Mouse (Mus musculus) mouse trophoblast stem cell (cell line): ENCODE data around the gene Cnst.

ENCODE experiments used
- in situ Hi-C, 2 experiments: fragments of 300-500 bp; cut with MseI, MboI; formaldehyde crosslinking; loops; 2 replicates in 1 of 2; 3 replicates in 1 of 2; pipeline ENCODE4 v1.15.1; 2025

The Cnst gene

DNA sequence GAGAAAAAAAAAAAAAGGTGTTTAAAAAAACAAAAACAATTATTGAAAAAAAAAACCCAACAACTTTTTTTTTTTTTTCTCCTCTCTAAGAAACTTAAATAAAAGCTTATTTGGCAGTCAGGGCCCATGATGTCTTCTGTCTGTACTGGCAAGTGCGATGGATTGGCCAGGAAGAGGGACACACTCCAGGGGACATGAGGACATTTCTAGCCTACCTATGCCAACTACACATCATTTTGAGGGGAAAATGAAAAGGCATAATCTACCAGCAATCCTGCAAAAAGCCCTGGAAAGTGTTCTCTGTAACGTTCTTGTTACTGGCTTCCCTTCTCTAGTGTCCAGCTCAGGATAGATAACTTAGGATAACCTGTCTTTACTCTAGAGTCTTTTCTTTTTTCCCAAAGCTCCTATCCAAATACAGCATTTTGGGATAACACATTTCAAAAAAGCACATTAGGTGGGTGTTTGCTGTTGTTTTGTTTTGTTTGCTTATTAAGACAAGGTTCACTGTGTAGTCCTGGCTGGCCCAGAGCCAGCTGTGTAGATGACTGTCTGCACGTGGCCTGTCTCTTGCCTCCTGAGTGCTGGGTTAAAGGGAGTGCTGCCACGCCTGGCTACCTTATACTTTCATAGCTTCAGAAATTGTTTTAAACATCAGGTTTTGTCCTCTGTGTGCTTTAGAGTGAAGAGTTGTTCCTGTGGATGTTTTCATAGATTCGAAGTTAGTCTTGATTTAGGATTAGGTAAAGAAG is 7.2 kb downstream of the Cnst start:
- in situ Hi-C loops: no loop called here

DNA sequence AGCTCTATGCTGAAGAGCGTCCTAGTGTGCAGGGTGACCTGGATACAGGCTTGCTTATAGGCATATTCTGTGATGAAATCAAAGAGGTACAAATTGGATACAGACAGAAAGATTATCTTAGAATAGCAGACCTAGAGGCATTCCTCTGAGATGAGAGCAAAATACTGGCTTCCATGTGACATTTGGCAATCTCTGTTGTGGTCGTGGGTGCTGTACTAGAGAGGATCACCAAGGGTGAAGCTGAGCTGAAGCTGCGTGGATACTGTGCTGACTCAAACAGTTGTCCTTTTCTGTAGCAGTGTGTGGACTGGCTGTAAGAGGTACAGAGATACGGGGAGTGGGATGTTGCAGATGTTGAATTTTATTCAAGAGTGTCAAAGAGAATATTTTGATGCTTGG is 7.8 kb downstream of the Cnst start:
- in situ Hi-C loops: no loop called here

DNA sequence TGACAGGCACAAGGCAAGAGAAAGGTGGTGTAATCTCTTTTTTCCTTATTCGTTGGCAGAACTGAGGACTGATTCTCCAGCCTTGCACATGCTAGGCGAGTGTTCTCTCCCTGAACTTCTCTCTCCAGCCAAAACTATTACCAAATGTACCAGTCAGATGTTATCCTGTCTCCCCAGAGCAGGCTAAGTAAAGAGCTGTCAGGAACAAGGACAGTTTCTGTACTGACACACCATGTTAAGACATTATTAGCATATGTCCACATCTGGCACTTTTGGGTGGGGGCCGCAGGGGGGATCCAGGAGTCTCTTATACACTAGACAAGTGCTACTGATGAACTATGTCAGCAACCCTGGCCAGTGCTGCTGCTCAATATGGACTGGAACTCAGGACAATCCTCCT is 10.8 kb downstream of the Cnst start:
- in situ Hi-C loops: no loop called here

DNA sequence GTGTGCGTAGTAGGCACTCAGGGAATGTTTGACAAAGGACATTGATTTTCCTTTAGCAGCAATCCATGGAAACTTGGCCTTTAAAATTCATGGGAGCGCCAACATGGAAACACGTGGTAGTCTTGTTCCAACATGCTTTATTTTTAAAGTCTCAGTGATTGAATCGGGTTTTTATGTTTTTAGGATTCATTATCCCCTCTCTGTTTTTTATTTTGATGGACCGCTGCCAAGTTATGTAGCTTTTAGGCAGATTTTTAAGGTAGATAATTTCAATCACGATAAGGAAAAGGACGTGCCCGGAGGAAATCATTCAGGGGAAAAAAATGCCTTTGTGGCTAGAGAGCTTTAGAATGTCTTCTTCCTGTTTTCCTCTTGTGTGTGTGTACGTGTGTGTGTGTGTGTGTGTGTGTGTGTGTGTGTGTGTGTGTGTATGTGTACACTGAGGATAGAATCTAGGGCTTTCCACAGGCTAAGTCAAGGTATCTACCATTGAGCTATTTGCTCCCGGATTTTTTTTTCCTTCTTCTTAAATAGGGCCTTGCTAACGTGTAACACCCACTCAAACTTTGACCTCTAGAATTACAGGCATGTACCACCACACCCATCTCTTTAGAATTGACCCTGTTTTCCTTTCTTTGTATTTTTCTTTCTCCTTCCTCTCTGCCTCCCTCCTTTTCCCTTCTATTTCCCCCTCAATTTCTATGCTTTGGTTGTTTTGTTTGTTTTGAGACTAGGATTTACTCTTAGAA is 13.4 kb downstream of the Cnst start:
- in situ Hi-C loops: no loop called here

DNA sequence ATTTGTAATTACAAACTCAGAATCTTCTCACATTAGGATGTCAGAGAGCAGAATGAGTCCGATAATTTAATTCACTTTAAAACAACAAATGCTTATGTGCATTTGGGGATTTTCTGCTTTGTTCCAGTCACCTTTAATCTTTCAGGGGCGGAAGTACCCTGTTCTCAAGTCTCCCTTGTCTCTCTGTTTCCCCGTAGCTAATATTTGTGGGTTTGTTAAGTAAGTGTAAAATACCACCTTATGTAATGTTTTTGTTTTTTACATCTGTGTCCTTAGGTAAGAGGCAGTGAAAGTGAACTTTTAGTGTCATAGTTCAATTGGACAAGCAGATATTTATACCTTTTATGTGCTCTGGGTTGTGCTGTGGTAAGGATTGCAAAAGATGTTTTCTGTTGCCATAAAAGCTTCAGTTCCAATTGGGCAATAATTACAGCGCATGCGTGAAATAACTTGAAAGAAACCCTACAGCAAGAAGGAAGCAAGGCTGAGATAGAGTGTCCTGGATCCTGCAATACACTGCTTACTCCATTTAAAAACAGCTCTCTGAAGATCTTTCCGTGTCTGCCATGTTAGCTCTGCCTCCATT is 14.8 kb downstream of the Cnst start:
- in situ Hi-C loops: no loop called here

DNA sequence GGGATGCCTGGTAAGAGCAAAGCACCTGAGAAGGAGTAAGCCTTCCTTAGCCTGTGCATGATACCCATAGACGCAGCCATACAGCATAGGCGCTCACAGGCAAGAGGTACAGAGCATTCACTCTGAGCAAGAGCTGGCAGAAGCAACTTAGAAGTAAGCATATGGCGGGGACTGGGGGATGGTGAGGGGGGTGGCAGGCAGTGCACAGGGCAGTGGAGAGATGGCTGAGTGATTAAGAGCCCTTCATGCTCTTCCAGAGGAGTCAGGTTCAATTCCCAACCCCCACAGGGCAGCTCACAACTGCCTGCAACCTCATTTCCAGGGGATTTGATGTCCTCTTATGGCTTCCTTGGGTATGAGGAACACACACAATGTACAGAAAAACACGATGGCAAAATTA is 17.0 kb downstream of the Cnst start:
- in situ Hi-C loops: no loop called here

DNA sequence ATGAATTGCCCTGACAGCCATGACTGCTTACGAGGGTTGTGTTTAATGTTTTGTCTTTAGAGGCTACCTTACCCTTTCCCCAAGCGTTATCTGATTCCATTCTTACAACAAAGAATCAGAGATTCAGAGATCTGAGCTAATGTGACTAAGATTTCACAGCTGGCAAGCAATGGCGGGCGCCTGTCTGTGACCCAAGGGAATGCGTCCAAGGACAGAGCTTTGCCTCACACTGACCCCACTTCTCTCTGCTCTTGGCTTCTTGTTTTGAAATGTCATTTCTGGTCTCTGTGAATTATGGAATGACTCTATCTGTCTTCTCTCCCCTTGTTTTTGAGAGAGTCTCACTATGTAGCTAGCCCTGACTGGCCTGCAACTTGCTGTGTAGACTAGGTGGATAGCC is 17.8 kb downstream of the Cnst start:
- in situ Hi-C loops: no loop called here

DNA sequence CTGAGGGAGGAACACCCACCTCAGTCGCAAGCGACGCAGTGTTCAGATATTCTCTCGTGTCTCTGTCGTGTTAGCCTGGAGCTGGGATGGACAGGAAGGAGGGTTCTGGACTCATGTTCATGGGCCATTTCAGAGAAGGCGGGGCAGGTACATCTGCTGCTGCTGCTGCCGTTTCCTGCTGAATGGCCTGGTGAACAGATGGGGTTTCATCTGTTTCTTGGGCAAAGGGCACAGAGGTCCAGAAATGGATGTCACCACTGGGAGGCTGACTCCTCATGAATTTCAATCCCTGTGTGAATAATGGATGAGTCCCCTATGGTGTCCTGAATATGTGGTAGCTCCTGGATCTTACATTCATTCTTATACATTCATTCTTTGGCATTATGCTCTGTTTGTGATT is 21.4 kb downstream of the Cnst start:
- in situ Hi-C loops: no loop called here

DNA sequence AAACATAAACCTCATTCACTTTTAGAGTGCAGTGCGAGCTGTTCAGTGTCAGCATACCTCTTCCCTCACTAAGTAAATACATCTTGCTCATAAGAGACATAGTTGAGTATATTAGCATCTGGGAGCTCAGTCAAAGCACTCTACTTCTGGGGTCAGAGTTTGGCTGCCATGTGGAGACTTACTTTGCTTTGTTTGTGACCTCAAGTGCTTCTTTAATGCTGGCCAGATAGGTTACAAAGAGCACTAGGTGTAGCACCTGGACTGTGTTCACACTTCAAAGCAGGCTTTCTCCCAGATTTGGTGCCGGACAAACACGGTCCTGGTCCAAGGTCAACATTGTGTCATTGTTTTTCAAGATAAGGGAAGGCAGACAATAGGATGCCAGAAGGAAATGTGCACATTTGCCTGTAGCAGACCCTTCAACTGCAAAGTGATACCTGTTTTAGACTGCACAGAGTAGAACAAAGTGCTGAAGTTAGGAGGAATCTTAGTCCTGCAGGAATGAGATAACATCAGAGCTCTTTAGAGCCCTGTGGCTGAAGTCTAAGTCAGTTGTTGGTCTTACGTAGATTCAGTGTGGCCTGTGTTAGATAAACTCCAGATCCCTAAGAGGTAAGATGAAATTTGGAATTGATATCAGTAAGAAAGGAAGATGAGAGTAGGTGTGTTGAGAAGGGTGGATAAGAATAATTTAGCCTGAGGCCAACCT is 22.7 kb downstream of the Cnst start:
- in situ Hi-C loops: no loop called here

DNA sequence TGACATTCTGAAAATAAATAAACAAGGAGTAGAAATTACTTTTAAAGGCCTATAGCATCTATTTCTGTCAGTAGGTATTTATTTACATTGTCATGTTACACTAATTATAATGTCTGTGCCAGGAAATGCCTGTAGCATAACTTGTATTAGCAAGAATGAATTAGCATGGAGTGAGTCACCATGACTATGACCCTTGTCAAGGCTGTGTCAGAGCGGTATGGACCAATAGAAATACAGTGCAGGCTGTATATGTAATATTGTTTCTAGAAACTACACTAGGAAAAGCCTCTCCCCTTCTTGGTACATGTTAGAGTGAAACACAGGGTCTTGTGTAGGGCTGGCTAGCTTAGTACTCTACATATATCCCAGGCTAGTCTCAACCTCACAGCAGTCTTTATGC is 24.3 kb downstream of the Cnst start:
- in situ Hi-C loops: no loop called here

DNA sequence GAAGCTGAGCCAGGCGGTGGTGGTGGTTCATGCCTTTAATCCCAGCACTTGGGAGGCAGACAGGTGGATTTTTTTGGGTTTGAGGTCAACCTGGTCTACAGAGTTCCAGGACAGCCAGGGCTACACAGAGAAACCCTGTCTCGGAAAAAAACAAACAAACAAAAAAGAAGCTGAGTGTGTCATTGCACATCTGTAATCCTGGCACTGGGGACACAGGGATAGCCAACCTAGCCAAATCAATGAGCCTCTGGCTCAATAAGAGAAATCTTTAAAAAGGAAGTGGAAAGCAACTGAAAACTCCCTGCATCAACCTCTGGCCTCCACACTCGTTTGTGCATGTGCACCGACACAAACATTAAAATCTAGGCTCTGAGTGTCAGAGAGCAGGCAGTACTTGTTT is 25.5 kb downstream of the Cnst start:
- in situ Hi-C loops: no loop called here

DNA sequence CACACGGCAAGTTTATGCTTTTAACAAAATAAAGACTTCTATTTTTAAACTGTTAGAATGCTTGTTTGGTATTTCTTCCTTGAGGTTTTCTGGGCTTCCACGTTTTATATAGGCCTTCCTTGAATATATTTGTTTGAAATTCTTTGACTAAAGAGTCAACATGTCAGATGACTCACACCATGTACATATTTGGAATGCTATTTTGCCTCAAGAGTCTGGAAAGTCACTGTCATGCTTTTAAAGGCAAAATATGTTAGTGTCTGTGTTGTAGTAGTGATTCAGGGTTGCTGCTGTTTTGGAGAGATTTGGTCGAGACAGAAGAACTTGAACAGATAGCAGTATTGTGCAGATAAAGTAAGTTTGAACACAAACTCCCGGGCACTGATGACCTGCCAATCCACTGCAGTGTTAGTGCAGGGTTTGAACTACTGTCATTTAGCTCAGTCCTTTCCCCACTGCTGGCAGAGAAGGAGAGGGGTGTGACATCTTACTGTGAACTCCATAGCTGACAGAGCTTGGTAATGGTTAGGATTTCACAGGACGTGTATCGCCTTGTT is 27.6 kb downstream of the Cnst start:
- in situ Hi-C loops: no loop called here

DNA sequence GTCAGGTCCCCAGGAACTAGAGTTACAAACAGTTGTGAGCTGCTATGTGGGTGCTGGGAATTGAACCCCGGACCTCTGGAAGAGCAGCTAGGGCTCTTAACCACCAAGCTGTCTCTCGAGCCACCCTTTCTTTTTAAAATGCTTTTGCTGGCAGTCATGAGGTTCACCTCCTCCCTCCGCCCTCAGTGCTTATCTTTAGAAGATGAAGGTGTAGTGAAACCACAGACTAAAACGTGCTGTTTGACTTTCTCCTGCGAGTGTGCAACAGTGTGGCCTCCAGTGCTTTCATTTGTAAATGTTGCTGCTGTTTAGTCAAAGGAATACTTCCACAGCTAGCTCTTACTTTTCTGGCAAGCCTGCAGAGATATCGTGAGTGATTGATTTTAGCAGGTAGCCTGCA is 32.5 kb downstream of the Cnst start:
- in situ Hi-C loops: no loop called here

DNA sequence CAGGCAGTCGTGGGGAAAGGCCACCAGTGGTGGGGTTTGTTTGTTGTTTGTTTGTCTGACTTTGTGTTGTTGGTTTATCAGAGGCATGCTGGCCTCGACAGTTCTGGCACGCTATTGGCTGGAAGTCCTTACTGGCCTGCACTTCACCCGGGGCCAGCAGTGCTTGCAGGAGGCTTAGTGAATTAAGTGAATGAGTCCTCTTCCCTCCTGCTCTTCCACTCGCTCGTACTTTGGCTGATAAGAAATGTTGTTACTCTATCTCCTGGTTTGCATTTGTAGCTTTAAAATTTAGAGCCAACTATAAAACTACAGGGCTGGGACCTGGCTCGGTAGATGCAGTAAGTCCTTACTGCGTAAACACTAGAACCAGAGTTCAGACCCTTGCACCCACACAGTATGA is 34.0 kb downstream of the Cnst start:
- in situ Hi-C loops: no loop called here

DNA sequence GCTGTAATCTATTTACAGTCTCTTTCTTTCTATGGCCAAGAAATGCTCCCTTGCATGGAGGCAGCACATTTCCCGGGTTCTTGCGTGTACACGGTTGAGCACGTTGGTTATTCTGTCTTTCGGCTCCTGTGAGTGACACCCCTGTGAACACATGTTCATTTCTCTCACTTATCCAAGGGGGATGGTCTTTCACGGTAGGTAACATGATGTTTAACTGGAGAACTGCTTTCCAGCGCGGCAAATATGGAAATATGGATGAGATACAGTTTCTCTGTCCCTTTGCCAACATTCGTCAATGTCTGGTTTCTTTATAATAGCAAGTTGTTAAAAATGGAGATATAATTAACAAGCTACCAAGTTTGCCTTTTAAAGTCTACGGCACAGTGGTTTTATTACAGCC is 35.3 kb downstream of the Cnst start:
- in situ Hi-C loops: no loop called here

DNA sequence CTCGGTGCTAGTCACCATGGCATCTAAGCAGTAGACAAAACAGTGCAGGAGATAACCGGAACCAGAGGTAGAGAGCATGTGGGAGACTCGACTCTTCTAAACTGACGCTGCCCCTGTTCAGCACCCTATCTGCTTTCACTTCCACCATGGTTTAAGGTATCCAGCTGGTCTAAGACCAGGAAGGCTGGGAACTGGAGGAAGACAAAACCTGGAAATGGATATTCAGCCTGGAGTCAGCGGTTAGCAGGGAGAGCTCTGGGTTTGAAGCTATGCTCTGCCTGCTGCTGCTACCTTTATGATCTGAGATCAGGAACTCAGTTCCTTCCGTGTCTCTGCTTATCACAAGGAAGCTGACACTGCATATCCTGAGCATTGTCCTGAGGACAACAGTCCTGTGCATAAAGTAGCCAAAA is 35.9 kb downstream of the Cnst start:
- in situ Hi-C loops: no loop called here

DNA sequence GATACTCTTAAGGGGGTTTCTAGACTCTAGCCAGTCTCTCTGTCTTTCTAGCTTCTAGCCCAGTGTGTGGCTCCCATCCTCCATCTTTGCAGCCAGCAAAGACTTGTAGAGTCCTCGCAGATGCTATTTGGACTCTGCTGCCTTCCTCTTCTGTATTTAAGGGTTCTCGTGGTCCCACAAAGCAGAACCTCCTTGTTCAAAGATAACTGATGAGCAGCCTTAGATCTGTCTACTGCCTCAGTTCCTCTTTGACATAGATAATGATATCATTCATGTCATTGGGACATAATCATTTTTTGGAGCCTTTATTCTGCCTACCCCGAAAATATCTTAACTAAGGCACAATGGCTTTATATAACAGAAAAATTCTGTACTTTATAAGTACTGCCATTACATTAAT is 36.9 kb downstream of the Cnst start:
- in situ Hi-C loops: no loop called here

DNA sequence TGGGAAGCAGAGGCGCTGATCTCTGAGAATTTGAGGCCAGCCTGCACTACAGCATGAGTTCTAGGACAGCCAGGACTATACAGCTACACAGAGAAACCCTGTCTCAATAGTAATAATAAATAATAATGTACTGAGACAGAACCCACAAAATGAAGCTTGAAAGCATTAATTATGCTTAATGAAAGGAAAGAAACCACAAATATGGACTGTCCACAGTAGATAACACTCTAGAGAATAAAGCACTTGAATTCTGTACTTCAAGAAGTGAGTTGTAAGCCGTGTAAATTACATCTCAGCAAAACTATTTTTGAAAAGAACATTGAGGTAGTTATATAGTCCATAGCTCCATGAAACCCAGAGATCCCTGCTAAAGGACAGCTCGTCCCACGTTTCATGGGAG is 38.0 kb downstream of the Cnst start:
- in situ Hi-C loops: no loop called here

DNA sequence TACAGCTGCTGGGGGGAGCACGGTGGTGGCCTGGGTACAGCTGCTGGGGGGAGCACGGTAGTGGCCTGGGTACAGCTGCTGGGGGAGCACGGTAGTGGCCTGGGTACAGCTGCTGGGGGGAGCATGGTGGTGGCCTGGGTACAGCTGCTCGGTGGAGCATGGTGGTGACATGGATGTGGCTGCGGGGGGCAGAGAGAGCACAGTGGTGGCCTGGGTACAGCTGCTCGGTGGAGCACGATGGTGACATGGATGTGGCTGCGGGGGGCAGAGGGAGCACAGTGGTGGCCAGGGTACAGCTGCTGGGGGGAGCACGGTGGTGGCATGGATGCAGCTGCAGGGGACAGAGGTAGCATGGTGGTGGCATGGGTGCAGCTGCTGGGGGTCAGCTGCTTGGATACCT is 39.5 kb downstream of the Cnst start:
- in situ Hi-C loops: no loop called here

DNA sequence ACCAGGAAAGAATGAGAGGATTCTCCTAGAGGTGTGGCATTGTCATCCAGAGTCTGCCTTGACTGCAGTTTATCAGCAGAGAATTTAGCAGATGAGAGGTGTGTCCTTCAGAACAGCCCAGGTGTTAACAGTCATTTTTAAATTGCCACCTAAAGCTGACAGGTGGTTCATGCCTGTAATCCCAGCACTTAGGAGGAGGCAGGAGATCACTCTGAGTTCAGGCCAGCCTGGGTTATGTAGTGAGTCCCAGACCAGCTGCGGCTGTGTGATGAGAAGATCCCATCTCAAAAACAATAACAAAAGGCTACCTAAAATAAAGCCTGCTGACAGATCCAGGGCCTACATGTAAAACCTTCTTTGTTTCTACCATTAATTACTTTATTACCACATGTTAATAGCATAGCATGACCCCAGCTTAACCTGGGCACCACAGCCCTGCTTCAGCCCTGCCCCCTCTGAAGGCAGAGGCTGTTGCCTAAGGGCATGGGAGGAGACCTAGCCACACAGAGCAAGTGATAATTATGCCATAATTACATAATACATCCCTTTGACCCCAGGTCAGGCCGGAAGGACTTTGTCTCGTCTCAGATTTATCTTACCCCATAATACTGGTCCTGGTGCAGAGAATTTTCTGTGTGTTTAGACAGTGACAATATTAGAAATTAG is 40.4 kb downstream of the Cnst start:
- in situ Hi-C loops: no loop called here

DNA sequence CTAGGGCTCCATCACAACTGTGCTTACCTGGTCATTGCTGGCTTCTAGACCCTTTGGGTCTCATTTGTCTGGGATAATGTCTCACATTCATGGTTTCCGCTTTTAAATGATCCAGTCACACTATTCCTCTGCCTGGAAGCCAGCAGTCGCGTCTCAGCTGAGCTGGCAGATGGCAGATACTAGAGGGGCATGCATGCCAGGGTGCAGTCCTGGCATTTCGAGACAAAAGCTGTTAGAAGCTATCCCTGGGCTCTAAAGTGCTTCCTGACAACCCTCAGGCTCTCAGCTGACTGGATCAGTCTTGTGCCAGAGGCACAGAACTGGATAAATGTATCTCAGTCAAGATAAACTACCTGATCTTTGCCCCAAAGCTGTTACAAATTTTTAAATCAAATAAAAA is 42.1 kb downstream of the Cnst start:
- in situ Hi-C loops: no loop called here

DNA sequence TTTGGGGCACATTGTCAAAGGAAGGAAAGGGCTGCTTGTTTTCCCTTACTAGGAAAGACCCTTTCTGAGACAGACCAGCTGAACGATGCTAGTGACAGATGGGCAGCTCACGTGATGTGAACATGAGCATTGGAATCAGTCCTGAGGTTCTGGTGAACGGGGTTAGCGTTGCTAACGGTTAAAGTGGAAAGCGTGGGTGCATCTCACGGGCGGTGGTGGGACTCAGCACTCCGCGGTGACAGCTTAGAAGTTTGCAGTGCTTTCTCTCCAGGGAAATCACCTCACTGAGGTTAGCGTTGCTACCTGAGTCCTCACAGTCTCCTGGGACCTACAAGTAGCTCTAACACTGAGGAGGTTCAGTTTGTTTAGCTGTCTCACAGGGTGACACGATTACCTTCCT is 45.5 kb downstream of the Cnst start:
- in situ Hi-C loops: no loop called here
